Mouse (Mus musculus) midbrain, embryonic 13.5 days (tissue): ENCODE measurements around the gene Ube2o. TPM values are rescaled to one million over a fixed set of nuclear protein-coding genes. Genes with fewer than 3 reads are reported as not detected.

Experiments used
- ATAC-seq: fragments of 200-750 bp; cut with Nextera tagmentation; 2 replicates; pipeline ENCODE4 v1.8.0; 2017; ENCODE audit warnings: mild to moderate bottlenecking, moderate TSS enrichment, moderate library complexity
- H3K27ac ChIP-seq: fragments of 300-500 bp; sonication (generic); 2 replicates; pipeline ENCODE4 v1.5.1; 2015; ENCODE audit warnings: inconsistent platforms, mild to moderate bottlenecking, moderate library complexity
- H3K27me3 ChIP-seq: fragments of 300-500 bp; sonication (generic); 2 replicates; pipeline ENCODE4 v1.6.1; 2015; ENCODE audit warnings: mild to moderate bottlenecking, inconsistent platforms
- H3K36me3 ChIP-seq: fragments of 300-500 bp; sonication (generic); 2 replicates; pipeline ENCODE4 v1.6.1; 2015; ENCODE audit warnings: mild to moderate bottlenecking, inconsistent platforms
- H3K4me1 ChIP-seq: fragments of 300-500 bp; sonication (generic); replicated peaks from 2 replicates; pipeline ENCODE4 v1.6.1; 2015; ENCODE audit warnings: inconsistent platforms
- H3K4me2 ChIP-seq: fragments of 300-500 bp; sonication (generic); replicated peaks from 2 replicates; pipeline ENCODE4 v1.6.1; 2015; ENCODE audit warnings: moderate library complexity, mild to moderate bottlenecking, inconsistent platforms
- H3K4me3 ChIP-seq: fragments of 300-500 bp; sonication (generic); replicated peaks from 2 replicates; pipeline ENCODE4 v1.5.1; 2015; ENCODE audit warnings: mild to moderate bottlenecking, inconsistent platforms
- H3K9ac ChIP-seq: fragments of 300-500 bp; sonication (generic); replicated peaks from 2 replicates; pipeline ENCODE4 v1.6.1; 2015; ENCODE audit warnings: mild to moderate bottlenecking, inconsistent platforms
- H3K9me3 ChIP-seq: fragments of 300-500 bp; sonication (generic); 2 replicates; pipeline ENCODE4 v1.6.1; 2016; ENCODE audit warnings: mild to moderate bottlenecking, inconsistent platforms
- WGBS: fragments of 180-500 bp; shearing (Covaris S2); methylation state at CpG from one replicate; pipeline ENCODE4 v1.1.7; 2015; 5-methylcytosine and 5-hydroxymethylcytosine counted together
- polyA plus RNA-seq: library from polyadenylated mRNA; unstranded; fragments of >200 nt; fragmentation: Nextera tagmentation; extraction: Ambion mirVana; gene quantifications from 2 replicates; pipeline ENCODE4 v1.2.1, GENCODE M21; 2015

The Ube2o gene
- polyA plus RNA-seq, 1 experiment from 2014 or later: 12.3 TPM

- 88% methylated on average over 6 of the region's 6 CpGs for WGBS
- Histone ChIP-seq H3K4me1 (peaks cover 6% of the 10 kb centered on the region), H3K36me3 (no peaks in the 10 kb centered on the region), H3K4me2 (no peak overlapping the region), H3K9me3 (no peaks in the 10 kb centered on the region), H3K9ac (no peak overlapping the region), H3K27me3 (peaks cover 6% of the 10 kb centered on the region; the same call in 1 of the 2 replicates), H3K27ac (no peak overlapping the region), H3K4me3 (no peak overlapping the region)
- no peak for ATAC-seq
Observed at GRCm38 (mm10) chr11:116512987-116513386, 68.3 kb downstream of the Ube2o start.

- no peaks in the 10 kb centered on the region for H3K9me3 ChIP-seq
- H3K4me2 ChIP-seq: no peak overlapping the region
- no peak overlapping the region for H3K27ac ChIP-seq
- peaks cover 6% of the 10 kb centered on the region for H3K4me1 ChIP-seq
- ATAC-seq: no peak
- no peaks in the 10 kb centered on the region for H3K36me3 ChIP-seq
- peaks cover 6% of the 10 kb centered on the region; the same call in 1 of the 2 replicates for H3K27me3 ChIP-seq
- 91% methylated on average over 7 of the region's 7 CpGs for WGBS
- H3K9ac ChIP-seq: no peak overlapping the region
- H3K4me3 ChIP-seq: no peak overlapping the region
Observed at GRCm38 (mm10) chr11:116512154-116512553, 69.1 kb downstream of the Ube2o start.

GRCm38 (mm10) chr11:116511301-116511868, 69.9 kb downstream of the Ube2o start:
- Histone ChIP-seq H3K9me3 (no peaks in the 10 kb centered on the region), H3K27me3 (peaks cover 6% of the 10 kb centered on the region; the same call in 1 of the 2 replicates), H3K4me3 (no peak overlapping the region), H3K27ac (no peak overlapping the region), H3K4me2 (no peak overlapping the region), H3K36me3 (no peaks in the 10 kb centered on the region), H3K9ac (no peak overlapping the region), H3K4me1 (peaks cover 6% of the 10 kb centered on the region)
- 81% methylated on average over 7 of the region's 7 CpGs for WGBS
- no peak for ATAC-seq

DNA sequence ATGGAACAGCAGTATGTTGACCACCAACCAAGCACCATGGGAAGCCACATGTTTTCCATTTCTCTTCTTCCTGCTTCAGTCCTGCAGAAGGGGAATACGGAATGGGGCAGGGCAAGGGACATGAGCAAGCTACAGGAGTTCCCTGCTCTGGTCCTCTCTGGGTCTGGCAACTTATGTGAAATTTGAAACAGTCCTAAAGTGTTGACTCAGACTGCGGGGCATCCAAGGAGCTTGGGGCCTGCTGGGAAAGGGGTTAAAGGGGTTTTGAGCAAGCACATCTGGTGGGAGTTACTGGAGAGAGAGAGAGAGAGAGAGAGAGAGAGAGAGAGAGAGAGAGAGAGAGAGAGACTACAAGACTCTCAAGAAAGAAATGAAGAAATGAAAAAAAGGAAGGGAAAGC, 72.6 kb downstream of the Ube2o start:
- Histone ChIP-seq H3K4me3 (no peak overlapping the region), H3K36me3 (no peaks in the 10 kb centered on the region), H3K9me3 (no peaks in the 10 kb centered on the region), H3K9ac (no peak overlapping the region), H3K4me2 (no peak overlapping the region), H3K27me3 (0 out of 2 replicates have a peak, but pooled peaks cover under 1% of the 10 kb centered on the region), H3K27ac (no peak overlapping the region), H3K4me1 (no peaks in the 10 kb centered on the region)
- WGBS: 70% methylated on average over 2 of the region's 2 CpGs
- ATAC-seq: no peak

DNA sequence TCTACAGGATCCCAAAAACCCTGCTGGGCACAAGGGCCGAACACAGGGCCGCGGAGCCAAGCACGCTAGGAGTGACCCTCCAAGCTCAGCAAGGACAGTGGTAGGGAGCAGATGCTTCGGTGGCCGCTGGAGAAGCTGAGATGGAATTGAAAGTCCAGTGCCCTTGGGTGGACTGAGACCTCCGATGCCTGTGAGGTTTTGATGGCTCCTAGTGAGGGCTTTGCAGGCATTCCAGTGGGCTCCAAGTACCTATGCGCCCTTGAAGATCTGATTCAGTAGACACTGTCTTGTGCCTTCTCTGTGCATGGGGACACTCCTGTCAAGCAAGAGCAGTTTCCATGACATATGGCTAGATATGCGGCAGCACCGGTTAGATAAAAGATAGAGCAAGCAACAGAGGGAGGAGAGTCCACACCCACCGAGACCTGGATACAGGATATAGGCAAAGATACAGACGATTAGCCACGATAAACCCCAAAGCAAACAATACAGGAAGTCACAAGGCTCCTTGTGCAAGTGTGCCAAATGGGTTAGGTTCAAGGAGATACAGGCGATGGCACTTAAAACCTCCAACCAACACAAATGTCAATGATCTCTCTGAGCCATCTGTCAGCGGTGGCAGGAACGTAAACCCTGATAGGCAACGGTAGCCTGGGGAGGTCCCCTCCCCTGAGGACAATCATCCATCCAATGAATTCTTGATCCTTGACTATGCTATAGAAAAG, 74.9 kb downstream of the Ube2o start:
- WGBS: 87% methylated on average over 17 of the region's 17 CpGs
- Histone ChIP-seq H3K27me3 (no peaks in the 10 kb centered on the region), H3K9ac (no peak overlapping the region), H3K4me1 (no peaks in the 10 kb centered on the region), H3K27ac (no peak overlapping the region), H3K9me3 (no peaks in the 10 kb centered on the region), H3K4me3 (no peak overlapping the region), H3K4me2 (no peak overlapping the region), H3K36me3 (no peaks in the 10 kb centered on the region)
- no peak for ATAC-seq

GRCm38 (mm10) chr11:116505573-116505972, 75.7 kb downstream of the Ube2o start:
- Histone ChIP-seq H3K4me2 (no peak overlapping the region), H3K9me3 (no peaks in the 10 kb centered on the region), H3K27ac (no peak overlapping the region), H3K27me3 (no peaks in the 10 kb centered on the region), H3K4me1 (no peaks in the 10 kb centered on the region), H3K9ac (no peak overlapping the region), H3K4me3 (no peak overlapping the region), H3K36me3 (no peaks in the 10 kb centered on the region)
- WGBS: 77% methylated on average over 5 of the region's 5 CpGs
- no peak for ATAC-seq

- Histone ChIP-seq H3K27me3 (no peaks in the 10 kb centered on the region), H3K36me3 (no peaks in the 10 kb centered on the region), H3K9ac (no peak overlapping the region), H3K27ac (no peak overlapping the region), H3K4me3 (no peak overlapping the region), H3K4me1 (no peaks in the 10 kb centered on the region), H3K9me3 (no peaks in the 10 kb centered on the region), H3K4me2 (no peak overlapping the region)
- 94% methylated on average over 17 of the region's 17 CpGs for WGBS
- ATAC-seq: no peak
Observed at GRCm38 (mm10) chr11:116504516-116504915, 76.7 kb downstream of the Ube2o start.

DNA sequence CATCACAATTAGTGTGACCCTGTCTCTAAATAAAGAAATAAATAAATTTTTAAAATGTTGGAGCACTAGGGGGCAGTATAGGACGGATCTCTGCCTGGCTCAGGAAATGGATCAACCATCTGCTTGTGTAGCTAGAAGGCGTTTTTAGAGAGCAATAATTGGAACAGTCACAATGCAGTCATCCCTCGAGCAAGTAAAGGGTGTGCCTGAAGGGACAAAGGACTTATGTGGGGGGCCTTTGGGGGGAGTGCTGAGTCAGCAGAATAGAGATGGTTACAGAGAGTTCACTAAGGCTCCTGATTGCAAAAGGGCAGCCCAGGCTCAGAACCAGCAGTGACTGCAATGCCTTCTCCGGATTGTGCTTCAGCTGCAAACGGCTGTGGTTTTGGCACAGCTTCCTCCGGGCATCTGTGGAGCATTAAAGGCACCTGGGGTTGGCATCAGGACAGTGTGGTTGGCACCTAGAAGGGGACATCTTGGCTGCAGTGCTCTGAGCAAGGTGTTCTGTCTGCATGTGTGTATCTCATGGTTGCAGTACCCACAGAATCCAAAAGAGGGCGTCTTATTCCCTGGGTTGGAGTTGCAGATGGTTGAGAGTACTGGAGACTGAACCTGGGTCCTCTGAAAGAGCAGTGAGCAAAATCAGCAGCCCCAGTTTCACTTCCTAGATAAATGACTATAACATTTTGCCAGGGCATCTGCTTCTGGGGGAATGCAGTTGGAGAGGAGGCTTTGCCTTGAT, 80.1 kb downstream of the Ube2o start:
- H3K4me3 ChIP-seq: no peak overlapping the region
- no peak overlapping the region for H3K4me2 ChIP-seq
- no peaks in the 10 kb centered on the region for H3K27me3 ChIP-seq
- no peaks in the 10 kb centered on the region for H3K9me3 ChIP-seq
- 0 out of 2 replicates have a peak, but pooled peaks have one; percentile 56 for ATAC-seq
- H3K27ac ChIP-seq: no peak overlapping the region
- no peak overlapping the region for H3K9ac ChIP-seq
- H3K4me1 ChIP-seq: peaks cover 4% of the 10 kb centered on the region; the same call in 1 of the 2 replicates
- H3K36me3 ChIP-seq: no peaks in the 10 kb centered on the region
- 30% methylated on average over 7 of the region's 7 CpGs for WGBS

DNA sequence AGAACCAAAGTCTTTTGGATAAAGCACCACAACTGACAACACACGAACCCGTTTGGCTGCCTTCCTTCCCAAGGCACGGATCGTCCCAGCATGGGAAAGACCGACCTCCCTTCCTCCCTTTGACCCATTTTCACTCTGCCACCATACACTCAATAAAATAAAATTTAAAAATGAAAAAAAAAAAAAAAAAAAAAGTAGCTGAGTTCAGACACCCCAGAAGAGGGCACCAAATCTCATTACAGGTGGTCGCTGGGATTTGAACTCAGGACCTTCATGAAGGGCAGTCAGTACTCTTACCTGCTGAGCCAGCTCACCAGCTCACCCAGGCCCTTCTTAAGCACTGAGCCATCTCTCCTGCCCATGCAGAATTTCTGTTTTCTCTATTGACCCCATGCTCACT, 82.2 kb downstream of the Ube2o start:
- H3K9ac ChIP-seq: 0 out of 2 replicates have a peak overlapping the region, but pooled peaks have one; percentile 29
- H3K4me2 ChIP-seq: peak overlapping the region; percentile 44; the same call in 1 of the 2 replicates
- H3K4me1 ChIP-seq: peaks cover 15% of the 10 kb centered on the region
- no peak overlapping the region for H3K27ac ChIP-seq
- no peaks in the 10 kb centered on the region for H3K27me3 ChIP-seq
- H3K4me3 ChIP-seq: peak overlapping the region; percentile 23; the same call in 1 of the 2 replicates
- WGBS: 50% methylated on average over 6 of the region's 6 CpGs
- H3K9me3 ChIP-seq: no peaks in the 10 kb centered on the region
- no peak for ATAC-seq
- H3K36me3 ChIP-seq: no peaks in the 10 kb centered on the region

GRCm38 (mm10) chr11:116498596-116498995, 82.7 kb downstream of the Ube2o start:
- H3K36me3 ChIP-seq: no peaks in the 10 kb centered on the region
- H3K9me3 ChIP-seq: no peaks in the 10 kb centered on the region
- peak overlapping the region; percentile 29; the same call in 1 of the 2 replicates for H3K9ac ChIP-seq
- no peak for ATAC-seq
- peak overlapping the region; percentile 23 for H3K4me3 ChIP-seq
- no peak overlapping the region for H3K27ac ChIP-seq
- H3K4me2 ChIP-seq: peak overlapping the region; percentile 44
- H3K27me3 ChIP-seq: no peaks in the 10 kb centered on the region
- peaks cover 17% of the 10 kb centered on the region for H3K4me1 ChIP-seq
- 35% methylated on average over 34 of the region's 34 CpGs for WGBS

DNA sequence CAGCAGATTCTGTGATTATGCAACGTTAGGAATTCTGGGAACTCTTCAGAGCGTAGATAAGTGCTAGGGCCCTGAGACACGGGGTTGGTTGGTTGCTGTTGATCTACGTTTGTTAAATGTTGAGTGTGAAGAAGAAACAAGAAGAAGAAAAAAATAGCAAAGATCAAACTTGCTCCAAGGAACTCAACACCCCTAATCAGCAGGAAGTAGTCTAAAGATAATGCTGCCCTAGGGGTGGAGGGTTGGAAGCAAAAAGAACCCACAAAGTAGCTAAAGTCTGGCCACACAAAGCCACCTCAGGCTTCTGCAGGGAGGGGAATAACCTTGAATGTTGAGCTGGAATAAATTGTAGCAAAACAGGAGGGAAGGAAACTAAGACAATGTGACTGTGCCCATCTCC, 83.9 kb downstream of the Ube2o start:
- Histone ChIP-seq H3K27me3 (no peaks in the 10 kb centered on the region), H3K27ac (no peak overlapping the region), H3K36me3 (no peaks in the 10 kb centered on the region), H3K9me3 (no peaks in the 10 kb centered on the region), H3K4me1 (peaks cover 17% of the 10 kb centered on the region), H3K4me3 (no peak overlapping the region), H3K9ac (no peak overlapping the region), H3K4me2 (no peak overlapping the region)
- WGBS: 90% methylated on average over 4 of the region's 4 CpGs
- no peak for ATAC-seq
